Mouse (Mus musculus) heart, adult 2 months (tissue): Measurements from ENCODE around the gene Ppp1r16b. TPM values are rescaled to one million over a fixed set of nuclear protein-coding genes. Genes with fewer than 3 reads are reported as not detected.
A peak's percentile ranks its signal among the peaks of the same experiment; 100 is the strongest.

Experiments
- DNase-seq, 2 experiments: peaks; one replicate each; pipeline ENCODE4 v3.0.0; 2021
- H3K27ac ChIP-seq: fragments of 200-600 bp; 2 replicates; pipeline ENCODE4 v1.8.1; 2022
- H3K27me3 ChIP-seq: fragments of 200-500 bp; 2 replicates; pipeline ENCODE4 v1.6.1; 2012; ENCODE audit warnings: mild to moderate bottlenecking, low read length, inconsistent platforms, mixed read lengths; ENCODE audit not compliant: control insufficient read depth, insufficient read depth
- H3K36me3 ChIP-seq: fragments of 200-500 bp; 2 replicates; pipeline ENCODE4 v1.6.1; 2012; ENCODE audit warnings: low read length, inconsistent platforms; ENCODE audit not compliant: control insufficient read depth, insufficient read depth
- H3K4me1 ChIP-seq: fragments of 200-500 bp; 2 replicates; pipeline ENCODE4 v1.6.1; 2011; ENCODE audit warnings: low read length; ENCODE audit not compliant: control insufficient read depth, insufficient read depth
- H3K4me3 ChIP-seq: fragments of 200-600 bp; 2 replicates; pipeline ENCODE4 v1.8.1; 2022
- H3K79me2 ChIP-seq: fragments of 200-500 bp; replicated peaks from 2 replicates; pipeline ENCODE4 v1.6.1; 2012; ENCODE audit warnings: mild to moderate bottlenecking, inconsistent platforms, low read length, moderate library complexity, mixed read lengths; ENCODE audit not compliant: control insufficient read depth, insufficient read depth
- H3K9ac ChIP-seq: fragments of 200-500 bp; 2 replicates; pipeline ENCODE4 v1.6.1; 2012; ENCODE audit warnings: low read depth, mild to moderate bottlenecking, control low read depth, inconsistent platforms, low read length, mixed read lengths
- CTCF ChIP-seq: fragments of 200-600 bp; IDR thresholded peaks from 2 replicates; pipeline ENCODE4 v1.8.1; 2022; ENCODE audit warnings: antibody characterized with exemption, mild to moderate bottlenecking, moderate library complexity
- EP300 ChIP-seq: fragments of 200-500 bp; IDR thresholded peaks from 2 replicates; pipeline ENCODE4 v1.6.1; 2011; ENCODE audit warnings: low read depth, low read length, control low read depth; ENCODE audit not compliant: insufficient read depth
- POLR2A ChIP-seq: fragments of 200-500 bp; IDR thresholded peaks from 2 replicates; pipeline ENCODE4 v1.6.1; 2011; ENCODE audit warnings: mild to moderate bottlenecking, low read depth, low read length, control low read depth; ENCODE audit not compliant: insufficient read depth
- WGBS: fragments of 180-500 bp; shearing (Covaris S2); methylation state at CpG from one replicate; pipeline ENCODE4 v1.1.7; 2018; 5-methylcytosine and 5-hydroxymethylcytosine counted together
- intact Hi-C: fragments of 180-260 bp; cut with DNase I; formaldehyde crosslinking; loops from one replicate; pipeline ENCODE4 v1.15.1; 2025
- polyA plus RNA-seq: library from polyadenylated mRNA; depleted of rRNA; stranded (reverse); fragments of >200 nt; gene quantifications from 2 replicates; pipeline ENCODE4 v1.2.3, GENCODE M21; 2012
- total RNA-seq, 2 experiments: library from RNA; stranded (reverse); gene quantifications; 2 replicates each; pipeline ENCODE4 v1.2.3; 2021

Ppp1r16b gene
- total and polyA plus RNA-seq, 3 experiments = 3.3 to 12.3 (median 10.4) TPM

DNA sequence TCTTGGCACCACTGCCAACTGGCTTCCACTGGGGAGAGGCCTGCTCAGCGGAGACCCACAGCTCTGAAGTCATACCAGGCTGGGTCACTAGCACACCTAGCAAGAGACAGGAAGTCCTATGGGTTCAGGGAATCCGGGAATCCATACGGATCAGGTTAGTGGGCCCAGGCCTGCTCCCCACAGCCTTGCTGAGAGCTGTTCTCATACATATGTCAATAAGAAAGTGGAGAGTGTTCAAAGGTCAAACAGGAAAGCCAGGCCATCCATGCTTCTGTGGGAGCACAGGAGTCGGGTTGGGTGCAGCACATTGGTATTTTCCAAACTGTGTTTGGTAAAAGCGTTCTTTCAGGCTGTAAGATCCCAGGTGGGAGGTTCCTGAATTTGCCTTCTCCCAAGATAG, 97.1 kb downstream of the Ppp1r16b start:
- DNase-seq = no peak
- Histone ChIP-seq H3K4me3 (no peak overlapping the region), H3K36me3 (no peaks in the 10 kb centered on the region), H3K9ac (no peak overlapping the region), H3K27ac (no peak overlapping the region), H3K79me2 (no peaks in the 10 kb centered on the region), H3K27me3 (no peaks in the 10 kb centered on the region), H3K4me1 (no peaks in the 10 kb centered on the region)
- 87% methylated on average over 5 of the region's 5 CpGs for WGBS
- TF ChIP-seq POLR2A (no peak), CTCF (no peak), EP300 (no peak)
- intact Hi-C loops = no loop called here

DNA sequence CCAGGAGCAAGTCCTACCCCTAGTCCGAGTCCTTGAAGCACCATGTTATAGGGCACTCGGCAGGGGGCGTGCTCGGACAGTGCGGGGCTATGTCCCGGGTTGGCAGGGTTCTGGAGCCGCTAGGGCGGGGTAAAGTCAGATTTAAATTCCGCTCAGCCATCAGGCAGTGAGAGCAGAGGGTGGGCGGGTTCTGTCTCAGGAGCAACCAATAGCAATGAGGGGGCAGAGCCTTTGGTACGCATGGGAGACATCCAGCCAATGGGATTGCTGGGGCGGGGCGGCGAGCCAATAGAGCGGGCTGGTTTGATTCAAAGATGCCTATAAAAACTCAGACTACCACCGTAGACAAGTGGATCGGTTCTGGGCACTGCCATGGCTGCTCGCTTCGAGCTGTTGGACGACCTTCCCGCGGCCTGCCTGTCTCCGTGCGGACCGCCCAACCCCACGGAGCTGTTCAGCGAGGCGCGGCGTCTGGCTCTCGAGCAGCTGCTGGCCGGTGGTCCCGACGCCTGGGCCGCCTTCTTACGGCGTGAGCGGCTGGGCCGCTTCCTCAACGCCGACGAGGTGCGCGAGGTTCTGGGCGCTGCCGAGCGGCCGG, 102.6 kb downstream of the Ppp1r16b start, which contains the start of gene Fam83d:
Gene Fam83d (plus strand): TSS at position 352 of the 598 bp plus-strand sequence.
- intact Hi-C loops = loop anchor here (1.0 to 2.0 kb wide), 3 partner anchors 26 to 95 kb away; partner anchors contain the start of gene Dhx35
- TF ChIP-seq POLR2A (0 out of 2 replicates have a peak, but pooled peaks have one; percentile 34), CTCF (peak; percentile 84), EP300 (0 out of 2 replicates have a peak, but pooled peaks have one; percentile 35)
- Histone ChIP-seq H3K27ac (no peak within 1 kb of the TSS; the same call in 1 of the 2 replicates), H3K36me3 (no peaks in the 10 kb centered on the region), H3K9ac (peak within 1 kb of the TSS; percentile 19), H3K4me1 (peaks cover 1% of the 10 kb centered on the region; the same call in 1 of the 2 replicates), H3K79me2 (no peaks in the 10 kb centered on the region), H3K4me3 (peak within 1 kb of the TSS; percentile 69), H3K27me3 (no peaks in the 10 kb centered on the region)
- DNase-seq = peak; percentile 92 to 94
- under 1% methylated on average over 48 of the region's 48 CpGs for WGBS

DNA sequence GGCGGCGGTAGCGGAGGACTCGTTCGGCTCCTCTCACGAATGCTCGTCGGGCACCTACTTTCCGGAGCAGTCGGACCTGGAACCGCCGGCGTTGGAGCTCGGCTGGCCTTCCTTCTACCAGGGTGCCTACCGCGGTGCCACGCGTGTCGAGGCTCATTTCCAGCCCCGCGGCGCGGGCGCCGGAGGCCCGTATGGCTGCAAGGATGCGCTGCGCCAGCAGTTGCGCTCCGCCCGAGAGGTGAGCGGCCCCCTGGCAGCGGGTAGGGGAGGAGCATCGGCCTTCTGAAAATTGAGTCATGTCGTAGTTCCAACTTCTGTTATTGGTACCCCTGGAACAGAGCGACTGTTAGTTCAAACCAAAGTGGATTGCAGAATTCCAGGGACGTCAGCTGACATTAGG, 103.2 kb downstream of the Ppp1r16b start:
- H3K79me2 ChIP-seq = no peaks in the 10 kb centered on the region
- H3K4me3 ChIP-seq = peak overlapping the region; percentile 69
- DNase-seq = peak in 1 of 2 experiments; percentile 35
- H3K36me3 ChIP-seq = no peaks in the 10 kb centered on the region
- H3K27ac ChIP-seq = no peak overlapping the region; the same call in 1 of the 2 replicates
- peak overlapping the region; percentile 19 for H3K9ac ChIP-seq
- no peaks in the 10 kb centered on the region for H3K27me3 ChIP-seq
- under 1% methylated on average over 37 of the region's 37 CpGs for WGBS
- peaks cover 1% of the 10 kb centered on the region; the same call in 1 of the 2 replicates for H3K4me1 ChIP-seq
- intact Hi-C loops = loop anchor here (1.0 kb wide), 1 partner anchor 95 kb away; no protein-coding TSS in a partner anchor
- TF ChIP-seq POLR2A = no peak
- TF ChIP-seq EP300 = no peak
- no peak for TF ChIP-seq CTCF

DNA sequence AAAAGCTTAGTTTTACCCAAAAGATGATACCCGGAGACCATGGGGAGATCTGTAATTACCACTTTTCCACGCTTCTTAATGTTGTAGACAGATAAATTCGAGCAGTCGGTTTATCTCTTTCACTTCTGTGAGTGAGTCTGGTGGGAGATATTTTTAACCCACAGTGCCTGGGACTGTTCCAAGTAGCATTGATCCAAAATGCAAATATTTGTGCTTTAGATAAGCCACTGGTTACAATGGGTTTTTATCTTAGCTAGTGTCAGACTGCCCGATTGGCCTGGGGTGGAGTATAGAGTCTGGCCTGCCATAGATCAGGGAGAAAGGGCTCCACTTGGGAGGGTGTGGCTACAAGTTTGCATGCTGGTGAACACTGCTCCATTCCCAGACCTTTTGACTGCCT, 103.6 kb downstream of the Ppp1r16b start:
- Histone ChIP-seq H3K4me3 (peak overlapping the region; percentile 69; the same call in 1 of the 2 replicates), H3K36me3 (no peaks in the 10 kb centered on the region), H3K27ac (no peak overlapping the region), H3K27me3 (no peaks in the 10 kb centered on the region), H3K4me1 (peaks cover 1% of the 10 kb centered on the region; the same call in 1 of the 2 replicates), H3K9ac (no peak overlapping the region), H3K79me2 (no peaks in the 10 kb centered on the region)
- TF ChIP-seq POLR2A (no peak), EP300 (no peak), CTCF (no peak)
- DNase-seq = no peak
- intact Hi-C loops = loop anchor here (1.0 kb wide), 1 partner anchor 95 kb away; no protein-coding TSS in a partner anchor
- 4% methylated on average over 5 of the region's 5 CpGs for WGBS

DNA sequence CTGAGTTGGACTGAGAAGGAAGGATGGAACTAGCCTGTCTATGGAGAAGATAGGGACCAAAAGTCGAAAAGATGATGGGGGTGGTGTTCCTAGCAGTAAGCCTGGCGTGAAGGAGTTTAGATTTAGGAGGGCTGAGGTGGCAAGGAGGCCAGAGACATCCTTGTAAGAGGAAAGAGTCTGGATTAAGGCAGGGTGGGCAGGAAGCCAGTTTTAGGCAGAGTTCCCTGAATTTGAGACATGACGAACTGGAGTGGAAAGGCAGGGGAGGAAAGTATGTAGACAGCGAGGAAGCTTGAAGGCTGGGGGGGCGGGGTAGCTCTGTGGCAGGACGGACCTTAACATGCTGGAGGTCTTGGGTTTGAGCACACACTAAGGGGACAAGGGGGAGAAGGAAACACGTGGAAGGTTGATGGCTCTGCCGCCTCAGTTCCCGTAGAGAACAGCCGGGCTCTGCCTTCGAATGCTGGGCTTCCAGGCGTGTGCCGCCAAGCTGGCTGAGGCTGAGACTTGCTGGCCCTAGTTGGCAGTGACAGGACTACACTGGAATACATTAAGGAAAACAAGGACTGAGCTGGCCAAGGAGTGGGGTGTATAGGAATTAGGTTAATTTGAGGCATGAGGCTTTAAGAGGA, 105.0 kb downstream of the Ppp1r16b start:
- no peak for DNase-seq
- Histone ChIP-seq H3K27ac (no peak overlapping the region), H3K27me3 (no peaks in the 10 kb centered on the region), H3K9ac (no peak overlapping the region), H3K4me3 (no peak overlapping the region), H3K79me2 (no peaks in the 10 kb centered on the region), H3K36me3 (no peaks in the 10 kb centered on the region), H3K4me1 (peaks cover 1% of the 10 kb centered on the region; the same call in 1 of the 2 replicates)
- WGBS = 36% methylated on average over 13 of the region's 13 CpGs
- TF ChIP-seq POLR2A = no peak
- no peak for TF ChIP-seq EP300
- TF ChIP-seq CTCF = no peak
- intact Hi-C loops = loop anchor here (5.0 kb wide), 1 partner anchor 72 kb away; no protein-coding TSS in a partner anchor
